Mouse (Mus musculus) C2C12 (cell line): ENCODE measurements around the gene Ocrl.

Experiments used
- CTCF ChIP-seq: IDR thresholded peaks from one replicate; pipeline ENCODE4 v1.5.1; 2011; ENCODE audit not compliant: control insufficient read depth, insufficient read depth, insufficient read length
- FOSL1 ChIP-seq: IDR thresholded peaks from one replicate; pipeline ENCODE4 v1.8.0; 2011; ENCODE audit warnings: mild to moderate bottlenecking, low read length; ENCODE audit not compliant: poor library complexity, insufficient read depth, severe bottlenecking
- MYOD1 ChIP-seq: IDR thresholded peaks from one replicate; pipeline ENCODE4 v1.6.1; 2011; ENCODE audit warnings: low read depth; ENCODE audit not compliant: control insufficient read depth, insufficient read length
- USF1 ChIP-seq: IDR thresholded peaks from one replicate; pipeline ENCODE4 v1.6.1; 2011; ENCODE audit warnings: low read depth, mild to moderate bottlenecking, control low read depth, moderate library complexity

GRCm38 (mm10) chrX:47880052-47880451 lies 32.1 kb upstream of the Ocrl start:
- TF ChIP-seq MYOD1: no peak
- no peak for TF ChIP-seq CTCF
- TF ChIP-seq FOSL1: no peak
- TF ChIP-seq USF1: no peak
